Mouse (Mus musculus) embryonic facial prominence, embryonic 10.5 days (tissue): Measurements from ENCODE around the gene Rarb. TPM values are rescaled to one million over a fixed set of nuclear protein-coding genes. Genes with fewer than 3 reads are reported as not detected.
A peak's percentile ranks its signal among the peaks of the same experiment; 100 is the strongest.

Source experiments
- DNase-seq: peaks from one replicate; pipeline ENCODE4 v3.0.0-alpha.2; 2017; ENCODE audit warnings: low spot score
- H3K27ac ChIP-seq: fragments of 300-500 bp; sonication (generic); replicated peaks from 2 replicates; pipeline ENCODE4 v1.5.1; 2016; ENCODE audit warnings: mild to moderate bottlenecking
- H3K27me3 ChIP-seq: fragments of 300-500 bp; sonication (generic); replicated peaks from 2 replicates; pipeline ENCODE4 v1.6.1; 2016; ENCODE audit warnings: low read depth, mild to moderate bottlenecking; ENCODE audit not compliant: poor library complexity, severe bottlenecking
- H3K36me3 ChIP-seq: fragments of 300-500 bp; sonication (generic); replicated peaks from 2 replicates; pipeline ENCODE4 v1.6.1; 2016; ENCODE audit warnings: mild to moderate bottlenecking, moderate library complexity
- H3K4me1 ChIP-seq: fragments of 300-500 bp; sonication (generic); 2 replicates; pipeline ENCODE4 v1.6.1; 2016
- H3K4me3 ChIP-seq: fragments of 300-500 bp; sonication (generic); 2 replicates; pipeline ENCODE4 v1.5.1; 2016; ENCODE audit warnings: mild to moderate bottlenecking, moderate library complexity
- H3K9me3 ChIP-seq: fragments of 300-500 bp; sonication (generic); 2 replicates; pipeline ENCODE4 v1.6.1; 2016; ENCODE audit warnings: mild to moderate bottlenecking
- WGBS: fragments of 180-500 bp; shearing (Covaris S2); methylation state at CpG from one replicate; pipeline ENCODE4 v1.1.7; 2016; 5-methylcytosine and 5-hydroxymethylcytosine counted together
- polyA plus RNA-seq: library from polyadenylated mRNA; unstranded; fragments of >200 nt; fragmentation: Nextera tagmentation; extraction: Ambion mirVana; gene quantifications from 2 replicates; pipeline ENCODE4 v1.2.1, GENCODE M21; 2016

Rarb gene
- polyA plus RNA-seq, 1 experiment from 2014 or later: 27.1 TPM

DNA sequence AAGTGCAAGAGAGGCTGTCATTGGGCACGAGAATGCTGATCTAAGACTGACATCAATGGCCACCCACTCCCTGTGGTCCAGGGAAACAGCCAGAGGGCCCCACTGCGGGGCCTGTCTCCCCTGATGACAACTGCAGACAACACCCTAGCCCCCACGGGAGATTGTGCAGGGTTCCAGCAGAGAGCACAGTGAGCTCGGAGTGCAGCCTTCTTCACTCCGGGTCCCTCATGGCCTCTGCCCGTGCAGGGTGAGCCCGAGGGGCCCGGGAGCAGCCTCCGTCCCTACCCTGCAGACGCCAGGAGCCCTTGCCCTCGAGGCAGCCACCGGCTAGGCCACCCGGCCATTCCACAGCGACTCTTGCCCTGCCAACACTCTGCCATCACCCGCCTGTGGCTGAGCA lies 95.0 kb downstream of the Rarb start:
- H3K9me3 ChIP-seq: no peaks in the 10 kb centered on the region
- no peak overlapping the region for H3K4me3 ChIP-seq

GRCm38 (mm10) chr14:16717821-16718220 lies 101.1 kb downstream of the Rarb start:
- no peaks in the 10 kb centered on the region for H3K27me3 ChIP-seq
- no peaks in the 10 kb centered on the region for H3K9me3 ChIP-seq
- peaks cover 13% of the 10 kb centered on the region for H3K4me1 ChIP-seq
- no peaks in the 10 kb centered on the region for H3K36me3 ChIP-seq
- no peak overlapping the region for H3K4me3 ChIP-seq
- no peak for DNase-seq
- no peak overlapping the region for H3K27ac ChIP-seq
- 58% methylated on average over 3 of the region's 3 CpGs for WGBS

More for the DNA sequence above, 95.0 kb downstream of the Rarb start:
- Histone ChIP-seq H3K36me3 (no peaks in the 10 kb centered on the region), H3K27ac (no peak overlapping the region), H3K4me1 (no peaks in the 10 kb centered on the region), H3K27me3 (no peaks in the 10 kb centered on the region)
- no peak for DNase-seq
- WGBS: 93% methylated on average over 15 of the region's 15 CpGs

GRCm38 (mm10) chr14:16714344-16714955 lies 104.5 kb downstream of the Rarb start:
- H3K4me3 ChIP-seq: no peak overlapping the region
- DNase-seq: no peak
- H3K36me3 ChIP-seq: no peaks in the 10 kb centered on the region
- no peaks in the 10 kb centered on the region for H3K9me3 ChIP-seq
- H3K27ac ChIP-seq: no peak overlapping the region
- no peaks in the 10 kb centered on the region for H3K27me3 ChIP-seq
- H3K4me1 ChIP-seq: peaks cover 13% of the 10 kb centered on the region
- WGBS: 62% methylated on average over 9 of the region's 9 CpGs

DNA sequence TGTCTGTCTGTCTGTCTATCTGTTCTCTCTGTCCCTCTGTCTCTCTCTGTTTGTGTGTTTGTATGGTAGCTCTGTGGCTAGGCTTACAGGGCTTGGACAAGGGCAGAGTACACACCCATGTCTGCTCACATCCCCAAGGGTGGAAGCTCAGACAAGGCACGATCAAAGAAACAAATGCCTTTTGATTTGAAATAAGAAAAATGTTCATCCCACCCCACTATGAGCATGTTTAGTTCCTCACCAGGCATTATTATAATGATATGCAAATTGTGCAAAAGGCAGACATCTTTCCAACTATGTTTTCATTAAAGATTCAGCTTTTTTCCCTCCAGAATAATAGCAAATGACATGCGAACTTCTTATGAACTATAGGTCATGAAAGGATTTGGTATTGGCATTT lies 105.2 kb downstream of the Rarb start:
- Histone ChIP-seq H3K4me1 (peaks cover 13% of the 10 kb centered on the region), H3K9me3 (no peaks in the 10 kb centered on the region), H3K27ac (no peak overlapping the region), H3K36me3 (no peaks in the 10 kb centered on the region), H3K4me3 (no peak overlapping the region), H3K27me3 (no peaks in the 10 kb centered on the region)
- DNase-seq: no peak
- 86% methylated on average over 2 of the region's 2 CpGs for WGBS

GRCm38 (mm10) chr14:16699228-16699627 lies 119.7 kb downstream of the Rarb start:
- no peak overlapping the region for H3K4me3 ChIP-seq
- H3K36me3 ChIP-seq: no peaks in the 10 kb centered on the region
- no peak for DNase-seq
- no peaks in the 10 kb centered on the region for H3K27me3 ChIP-seq
- H3K4me1 ChIP-seq: peaks cover 8% of the 10 kb centered on the region
- H3K27ac ChIP-seq: no peak overlapping the region
- WGBS: 88% methylated on average over 4 of the region's 4 CpGs
- H3K9me3 ChIP-seq: no peaks in the 10 kb centered on the region

- WGBS: 35% methylated on average over 3 of the region's 3 CpGs
- DNase-seq: no peak
Observed at GRCm38 (mm10) chr14:16695453-16696120, 123.4 kb downstream of the Rarb start.

DNA sequence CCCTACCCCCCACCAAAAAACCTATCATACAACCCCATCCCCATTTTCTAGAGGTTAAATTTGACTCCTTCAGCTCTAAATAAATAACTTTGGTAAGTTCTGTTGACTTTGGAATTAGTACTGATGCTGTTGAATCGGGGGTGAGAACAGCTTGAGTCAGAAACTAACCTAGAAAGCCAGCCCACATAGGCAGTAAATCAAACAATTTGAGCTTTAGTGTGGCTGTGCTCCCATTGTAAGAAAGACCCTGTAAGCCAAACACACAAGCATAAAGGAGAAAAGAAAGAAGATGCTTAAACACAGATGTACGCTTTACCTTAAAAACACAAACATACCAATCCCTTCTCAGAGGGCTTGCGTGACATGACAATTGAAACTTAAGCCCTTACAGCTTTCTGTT lies 140.6 kb downstream of the Rarb start:
- Histone ChIP-seq H3K27ac (no peak overlapping the region), H3K4me1 (0 out of 2 replicates have a peak, but pooled peaks cover 2% of the 10 kb centered on the region), H3K36me3 (no peaks in the 10 kb centered on the region), H3K27me3 (no peaks in the 10 kb centered on the region), H3K4me3 (no peak overlapping the region), H3K9me3 (no peaks in the 10 kb centered on the region)
- DNase-seq: no peak
- 63% methylated on average over 3 of the region's 3 CpGs for WGBS

More at GRCm38 (mm10) chr14:16695453-16696120, 123.4 kb downstream of the Rarb start:
- peaks cover 8% of the 10 kb centered on the region for H3K4me1 ChIP-seq
- peak overlapping the region; percentile 54 for H3K27ac ChIP-seq
- no peaks in the 10 kb centered on the region for H3K27me3 ChIP-seq
- H3K4me3 ChIP-seq: no peak overlapping the region
- H3K9me3 ChIP-seq: peaks cover 3% of the 10 kb centered on the region; the same call in 1 of the 2 replicates
- no peaks in the 10 kb centered on the region for H3K36me3 ChIP-seq

DNA sequence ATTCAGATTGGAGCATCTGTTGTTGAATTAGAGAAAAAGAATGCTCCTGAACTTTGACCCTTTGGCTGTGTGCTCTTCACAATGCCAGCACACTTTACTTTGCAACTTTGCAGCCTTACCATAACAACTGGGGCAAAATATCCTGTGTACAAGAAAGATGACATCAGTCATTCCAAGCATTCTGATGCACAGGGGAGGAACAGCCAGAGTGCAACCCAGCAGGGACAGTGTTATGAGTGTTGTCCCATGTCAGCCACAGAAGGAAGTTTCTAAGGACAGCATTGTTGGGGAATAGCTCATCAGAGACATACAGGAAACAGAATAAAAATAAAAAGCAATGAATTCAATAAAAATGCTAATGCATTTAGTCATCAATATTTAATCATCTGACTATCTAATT lies 141.9 kb downstream of the Rarb start:
- Histone ChIP-seq H3K4me3 (no peak overlapping the region), H3K36me3 (no peaks in the 10 kb centered on the region), H3K27me3 (no peaks in the 10 kb centered on the region), H3K9me3 (no peaks in the 10 kb centered on the region), H3K27ac (no peak overlapping the region), H3K4me1 (0 out of 2 replicates have a peak, but pooled peaks cover 2% of the 10 kb centered on the region)
- no peak for DNase-seq

DNA sequence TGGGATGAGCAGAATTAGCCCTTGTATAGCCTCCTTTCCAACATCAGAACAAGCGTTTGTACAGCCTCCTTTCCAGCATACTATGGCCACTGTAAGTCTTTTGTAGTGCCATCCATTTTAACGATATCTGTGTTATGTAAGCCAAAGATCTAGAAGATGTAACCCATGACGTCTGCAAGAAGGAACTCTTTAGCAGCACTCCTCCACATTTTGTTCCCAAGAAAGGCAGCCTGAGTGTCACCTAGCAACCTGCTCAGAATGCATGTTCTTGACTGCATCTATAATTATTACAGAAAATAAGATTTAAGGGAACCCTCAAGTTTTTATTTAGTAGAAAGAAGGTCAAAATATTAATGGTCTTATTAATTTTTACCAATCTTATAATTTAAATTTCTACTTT lies 148.4 kb downstream of the Rarb start:
- H3K27me3 ChIP-seq: no peaks in the 10 kb centered on the region
- H3K4me3 ChIP-seq: no peak overlapping the region
- H3K36me3 ChIP-seq: no peaks in the 10 kb centered on the region
- DNase-seq: no peak
- H3K27ac ChIP-seq: no peak overlapping the region
- WGBS: 92% methylated on average over 3 of the region's 3 CpGs
- no peaks in the 10 kb centered on the region for H3K9me3 ChIP-seq
- H3K4me1 ChIP-seq: no peaks in the 10 kb centered on the region

- no peaks in the 10 kb centered on the region for H3K36me3 ChIP-seq
- H3K27ac ChIP-seq: no peak overlapping the region
- WGBS: 90% methylated on average over 19 of the region's 19 CpGs
- no peaks in the 10 kb centered on the region for H3K4me1 ChIP-seq
- H3K9me3 ChIP-seq: peaks cover 41% of the 10 kb centered on the region
- no peaks in the 10 kb centered on the region for H3K27me3 ChIP-seq
- no peak for DNase-seq
- H3K4me3 ChIP-seq: no peak overlapping the region
Observed at GRCm38 (mm10) chr14:16639153-16639943, 179.6 kb downstream of the Rarb start.

- no peak for DNase-seq
- Histone ChIP-seq H3K4me1 (no peaks in the 10 kb centered on the region), H3K36me3 (no peaks in the 10 kb centered on the region), H3K9me3 (no peaks in the 10 kb centered on the region), H3K27me3 (no peaks in the 10 kb centered on the region), H3K4me3 (no peak overlapping the region), H3K27ac (no peak overlapping the region)
Observed at GRCm38 (mm10) chr14:16613975-16614374, 205.0 kb downstream of the Rarb start.

DNA sequence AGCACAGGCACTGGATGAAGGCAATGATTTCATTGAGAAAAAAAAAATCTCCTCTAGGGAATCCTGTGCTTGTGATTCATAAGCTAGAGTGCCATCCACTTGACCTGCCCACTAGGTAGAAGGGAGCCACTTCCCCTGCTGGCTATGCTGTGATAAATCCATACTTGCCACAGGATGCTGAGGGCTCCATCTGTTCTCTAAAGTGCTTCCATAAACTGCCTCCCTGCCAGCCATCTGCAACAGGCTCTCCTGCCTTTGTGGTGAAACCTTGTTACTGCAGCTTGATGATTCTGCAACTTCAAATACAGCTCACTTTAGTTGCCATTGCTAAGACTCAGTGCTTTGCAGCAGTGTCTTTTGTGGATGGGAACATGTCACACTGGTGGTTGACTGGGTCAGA lies 213.5 kb downstream of the Rarb start:
- Histone ChIP-seq H3K27ac (no peak overlapping the region), H3K4me3 (no peak overlapping the region), H3K36me3 (no peaks in the 10 kb centered on the region), H3K27me3 (no peaks in the 10 kb centered on the region), H3K4me1 (peaks cover 30% of the 10 kb centered on the region), H3K9me3 (no peaks in the 10 kb centered on the region)
- no peak for DNase-seq
